Comparison of ENCODE assay signal across 25 mouse cellular contexts in the genomic region with DNA sequence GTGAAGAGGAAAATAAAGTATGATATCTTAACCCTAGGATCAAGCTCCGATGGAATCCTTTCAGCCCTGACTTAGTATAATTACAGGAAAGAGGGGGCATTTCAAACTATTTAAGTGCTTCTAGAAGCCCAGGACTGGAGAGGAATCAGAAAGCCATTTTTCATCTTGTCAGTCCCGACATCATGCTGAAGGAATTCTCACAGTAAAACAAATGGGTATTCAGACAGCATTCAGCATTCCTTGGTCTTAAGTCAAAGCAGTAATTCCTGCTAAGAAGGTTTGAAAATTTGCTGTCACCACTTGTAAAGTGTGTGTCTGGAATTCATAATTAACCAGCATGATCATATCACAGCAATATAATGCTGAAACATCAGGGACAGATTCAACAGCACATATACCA.
DNase-seq lines count a peak whose midpoint lies in the region; ATAC-seq lines count a peak whose summit lies in the region.
"Had no signal": no experiment of that assay in that cellular context is flagged by ENCODE, and none has a peak within 500 bp of the region (broad histone marks: within the 10 kb centered on the region; RNA-seq: fewer than 3 reads in every experiment).

No protein-coding gene starts in this region.

- no peaks in the 10 kb centered on the region for H3K9me3 ChIP-seq in heart, embryonic 14.5 days (ENCODE audit: control insufficient read depth, low read length)
- H3K9me3 ChIP-seq in lung, embryonic 16.5 days (ENCODE audit: control insufficient read depth, low read length): no peaks in the 10 kb centered on the region
- H3K9me3 ChIP-seq: hindbrain, embryonic 12.5 days; liver, embryonic 12.5 days; midbrain, embryonic 12.5 days; neural tube, embryonic 12.5 days had no signal

- H3K36me3 ChIP-seq in heart, embryonic 14.5 days (ENCODE audit: control insufficient read depth, insufficient read depth, low read length): no peaks in the 10 kb centered on the region
- no peaks in the 10 kb centered on the region for H3K36me3 ChIP-seq in lung, embryonic 16.5 days (ENCODE audit: control insufficient read depth, insufficient read depth, low read length)
- H3K36me3 ChIP-seq: hindbrain, embryonic 12.5 days; liver, embryonic 12.5 days; midbrain, embryonic 12.5 days; neural tube, embryonic 12.5 days had no signal

- H3K27me3 ChIP-seq in heart, embryonic 14.5 days (ENCODE audit: control insufficient read depth, insufficient read depth, low read length): no peaks in the 10 kb centered on the region
- no peaks in the 10 kb centered on the region for H3K27me3 ChIP-seq in lung, embryonic 16.5 days (ENCODE audit: control insufficient read depth, insufficient read depth, low read depth, low read length)
- H3K27me3 ChIP-seq: hindbrain, embryonic 12.5 days; liver, embryonic 12.5 days; midbrain, embryonic 12.5 days; neural tube, embryonic 12.5 days had no signal

- no peak for ATAC-seq in heart, embryonic 14.5 days (ENCODE audit: insufficient number of reproducible peaks, insufficient read depth, low FRiP score, low read depth)
- peak; percentile 15; the same call in 1 of the 2 replicates for ATAC-seq in lung, embryonic 16.5 days (ENCODE audit: low read depth)
- no peak for ATAC-seq in cerebellum, adult (ENCODE audit: insufficient number of reproducible peaks, low FRiP score, low TSS enrichment)
- ATAC-seq: CD4-positive, CD25-positive, alpha-beta regulatory T cell, adult 4 months; forebrain, embryonic 14.5 days; liver, embryonic 12.5 days had no signal

- peak overlapping the region; percentile 97 to 98 for H3K27ac ChIP-seq in heart, embryonic 14.5 days (replicated peaks in 1 of 2; ENCODE audit: control insufficient read depth in 1 of 2, insufficient read depth in 1 of 2, low read depth in 2 of 2, low read length in 2 of 2)
- no peak overlapping the region for H3K27ac ChIP-seq in lung, embryonic 16.5 days (ENCODE audit: low read length)
- H3K27ac ChIP-seq: hindbrain, embryonic 12.5 days; left cerebral cortex, adult 2 months; liver, embryonic 12.5 days; midbrain, embryonic 12.5 days; neural tube, embryonic 12.5 days; stomach, postnatal 0 days had no signal

- peaks cover 7 to 45% of the 10 kb centered on the region in 2 experiments for H3K4me1 ChIP-seq in heart, embryonic 14.5 days (ENCODE audit: control insufficient read depth in 2 of 2, insufficient read depth in 2 of 2, low read length in 2 of 2)
- peaks cover 16% of the 10 kb centered on the region for H3K4me1 ChIP-seq in lung, embryonic 16.5 days (replicated peaks; ENCODE audit: control insufficient read depth, insufficient read depth, low read length)
- H3K4me1 ChIP-seq: hindbrain, embryonic 12.5 days; midbrain, embryonic 12.5 days; neural tube, embryonic 12.5 days had no signal

- peak overlapping the region; percentile 24; the same call in 1 of the 2 replicates for H3K4me2 ChIP-seq in heart, embryonic 14.5 days (ENCODE audit: low read length)
- H3K4me2 ChIP-seq in lung, embryonic 16.5 days (ENCODE audit: low read depth, low read length): no peak overlapping the region
- H3K4me2 ChIP-seq: hindbrain, embryonic 12.5 days; liver, embryonic 12.5 days; midbrain, embryonic 12.5 days; neural tube, embryonic 12.5 days had no signal

- H3K4me3 ChIP-seq in heart, embryonic 14.5 days (ENCODE audit: control insufficient read depth in 1 of 2, insufficient read depth in 1 of 2, low read depth in 1 of 2, low read length in 2 of 2): no peak overlapping the region
- H3K4me3 ChIP-seq in lung, embryonic 16.5 days (ENCODE audit: low read length): no peak overlapping the region
- H3K4me3 ChIP-seq: erythroblast, embryonic 14.5 days; hindbrain, embryonic 12.5 days; left cerebral cortex, adult 2 months; liver, embryonic 12.5 days; midbrain, embryonic 12.5 days; neural tube, embryonic 12.5 days had no signal

- 19% methylated on average over 2 of the region's 2 CpGs for WGBS in heart, embryonic 14.5 days
- WGBS in lung, embryonic 16.5 days: 23% methylated on average over 2 of the region's 2 CpGs

- intact Hi-C loops in left cerebral cortex, postnatal 25 days (cut with DNase I): no loop called here

- H3K9ac ChIP-seq in heart, embryonic 14.5 days (ENCODE audit: low read length): peak overlapping the region; percentile 55
- H3K9ac ChIP-seq in lung, embryonic 16.5 days (ENCODE audit: low read length): no peak overlapping the region
- H3K9ac ChIP-seq: hindbrain, embryonic 12.5 days; liver, embryonic 12.5 days; midbrain, embryonic 12.5 days; neural tube, embryonic 12.5 days had no signal

- DNase-seq in embryo, embryonic 10 days (ENCODE audit: low spot score): peak; percentile 57
- DNase-seq in embryo, embryonic 9.5 days (ENCODE audit: extremely low spot score): no peak
- DNase-seq in heart, adult 18-20 months: no peak
- DNase-seq in lung, postnatal 10 days: no peak
- DNase-seq in left cerebral cortex, postnatal 25 days (ENCODE audit: low spot score in 2 of 2): no peak
- DNase-seq: adrenal gland, postnatal 25 days; cerebellum, adult 18-20 months; cerebellum, postnatal 25 days; kidney, adult 18-20 months; kidney, postnatal 10 days; lung, adult 2 months; right cerebral cortex, adult 18-20 months; thymus, postnatal 25 days had no signal
